Mouse (Mus musculus): ENCODE measurements at regions not wholly inside any gene's neighbourhood (a gene's known extent, or its start where the extent isn't known, plus 50 kb on each side); places are given as distances from the start of the nearest gene placed in this dataset.

DNA sequence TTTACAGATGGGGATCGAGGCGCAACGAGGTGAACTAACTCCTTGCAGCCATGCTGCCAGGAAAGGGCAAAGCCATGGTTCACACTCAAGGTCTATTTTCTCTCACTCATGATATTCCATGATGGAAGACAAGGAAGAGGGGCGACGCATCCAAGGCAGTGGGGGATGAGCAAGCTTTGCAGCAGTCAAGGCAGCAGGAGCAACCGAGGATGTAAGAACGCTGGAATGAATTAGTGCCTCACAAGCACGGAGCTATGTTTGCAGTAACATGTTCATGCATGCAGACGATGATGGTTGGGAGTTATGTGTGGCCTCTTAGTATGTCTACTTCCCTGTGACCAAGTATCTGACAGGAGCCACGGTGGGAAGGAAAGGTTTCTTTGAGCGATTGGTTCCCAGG, 156.8 kb upstream of the Agap1 start:
- 83% methylated on average over 11 of the region's 11 CpGs for WGBS
- Histone ChIP-seq H3K27ac (no peak overlapping the region), H3K4me1 (peaks cover 4% of the 10 kb centered on the region; the same call in 1 of the 2 replicates), H3K36me3 (no peaks in the 10 kb centered on the region), H3K4me3 (replicated peaks) (no peak overlapping the region), H3K9ac (no peak overlapping the region), H3K4me2 (no peak overlapping the region), H3K9me3 (no peaks in the 10 kb centered on the region), H3K27me3 (replicated peaks) (no peaks in the 10 kb centered on the region)
- ATAC-seq (ENCODE audit: insufficient read depth, low FRiP score, low read depth): no peak

DNA sequence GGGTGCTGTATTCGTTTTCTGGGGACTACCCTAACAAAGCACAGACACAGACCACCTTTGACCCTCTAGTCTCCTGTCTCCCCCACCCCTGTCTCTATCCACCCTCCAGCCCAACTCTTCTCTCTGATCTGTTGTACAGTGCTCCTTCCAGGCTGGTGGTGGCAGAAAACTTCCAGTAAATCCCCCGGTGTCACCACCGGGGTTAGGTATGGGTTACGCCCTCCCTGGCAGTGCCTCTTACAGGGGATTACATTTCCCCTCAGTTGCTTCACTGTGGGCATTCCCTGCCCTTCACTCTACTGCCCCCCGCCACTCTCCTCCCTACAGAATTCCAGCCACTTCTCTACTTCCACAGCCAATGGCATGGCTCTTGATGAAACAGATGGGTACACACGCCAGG, 153.5 kb upstream of the Agap1 start:
- Histone ChIP-seq H3K4me3 (replicated peaks) (no peak overlapping the region), H3K9me3 (no peaks in the 10 kb centered on the region), H3K27ac (no peak overlapping the region), H3K27me3 (replicated peaks) (no peaks in the 10 kb centered on the region), H3K9ac (no peak overlapping the region), H3K36me3 (no peaks in the 10 kb centered on the region), H3K4me2 (no peak overlapping the region), H3K4me1 (peaks cover 4% of the 10 kb centered on the region; the same call in 1 of the 2 replicates)
- 89% methylated on average over 6 of the region's 6 CpGs for whole genome bisulfite sequencing
- no peak for ATAC-seq (ENCODE audit: insufficient read depth, low FRiP score, low read depth)

DNA sequence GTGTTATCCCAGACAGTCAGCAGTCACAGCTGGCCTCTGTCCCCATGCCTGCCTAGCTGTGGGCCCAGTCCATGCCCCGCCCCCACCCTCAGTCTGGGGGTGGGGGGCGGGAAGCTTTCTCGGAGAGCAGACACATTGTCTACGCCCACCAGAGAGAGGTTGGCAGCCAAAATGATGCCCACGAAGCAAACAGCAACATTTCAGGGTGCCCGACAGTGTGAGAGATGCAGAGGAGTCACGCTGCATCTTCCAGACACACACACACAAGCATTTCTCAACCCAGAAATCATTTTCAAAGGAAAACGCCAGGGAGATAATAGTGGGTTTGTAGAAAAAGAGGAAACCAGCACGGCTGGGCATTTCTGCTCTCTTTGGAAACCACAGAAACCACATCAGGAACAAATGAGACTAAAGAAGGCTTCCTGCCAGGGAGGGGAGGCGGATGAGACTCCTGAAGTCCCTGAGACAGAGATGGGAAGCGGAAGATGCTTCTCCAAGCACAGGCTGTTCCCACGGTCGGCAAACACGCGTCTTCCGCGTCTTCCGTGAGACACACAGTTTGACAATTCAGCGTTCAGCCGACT, 152.1 kb upstream of the Agap1 start:
- Histone ChIP-seq H3K4me2 (peak overlapping the region; percentile 31), H3K27me3 (replicated peaks) (no peaks in the 10 kb centered on the region)
- 65% methylated on average over 20 of the region's 20 CpGs for WGBS

DNA sequence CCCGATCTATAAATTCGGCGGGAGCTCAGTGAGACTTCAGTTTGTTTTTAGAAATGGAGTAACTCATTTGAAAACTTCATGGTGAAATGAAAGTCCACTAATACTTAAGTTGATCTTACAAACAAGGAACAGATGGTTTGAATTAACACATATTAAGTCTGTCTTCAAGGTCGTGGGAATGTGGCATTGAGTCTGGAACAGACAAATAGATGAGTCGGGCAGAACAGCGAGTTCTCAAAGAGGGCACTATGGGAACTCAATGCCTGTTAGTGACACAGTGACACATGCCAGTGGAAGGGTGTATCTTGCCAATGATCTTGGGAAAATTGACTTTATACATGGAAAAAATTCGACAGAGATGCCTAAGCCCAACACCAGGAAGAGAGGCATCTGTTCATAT, 149.4 kb upstream of the Agap1 start:
- H3K27me3 ChIP-seq (replicated peaks): no peaks in the 10 kb centered on the region
- 59% methylated on average over 7 of the region's 7 CpGs for WGBS
- no peak overlapping the region for H3K9ac ChIP-seq
- H3K4me3 ChIP-seq (replicated peaks): no peak overlapping the region
- no peaks in the 10 kb centered on the region for H3K9me3 ChIP-seq
- 0 out of 2 replicates have a peak, but pooled peaks cover 4% of the 10 kb centered on the region for H3K4me1 ChIP-seq
- H3K27ac ChIP-seq: no peak overlapping the region
- ATAC-seq (ENCODE audit: insufficient read depth, low FRiP score, low read depth): no peak
- no peak overlapping the region for H3K4me2 ChIP-seq
- H3K36me3 ChIP-seq: no peaks in the 10 kb centered on the region

More for the DNA sequence above, 152.1 kb upstream of the Agap1 start:
- peaks cover 4% of the 10 kb centered on the region; the same call in 1 of the 2 replicates for H3K4me1 ChIP-seq
- no peak overlapping the region for H3K4me3 ChIP-seq (replicated peaks)
- no peak for ATAC-seq (ENCODE audit: insufficient read depth, low FRiP score, low read depth)
- H3K9ac ChIP-seq: no peak overlapping the region
- no peaks in the 10 kb centered on the region for H3K36me3 ChIP-seq
- no peaks in the 10 kb centered on the region for H3K9me3 ChIP-seq
- no peak overlapping the region for H3K27ac ChIP-seq

DNA sequence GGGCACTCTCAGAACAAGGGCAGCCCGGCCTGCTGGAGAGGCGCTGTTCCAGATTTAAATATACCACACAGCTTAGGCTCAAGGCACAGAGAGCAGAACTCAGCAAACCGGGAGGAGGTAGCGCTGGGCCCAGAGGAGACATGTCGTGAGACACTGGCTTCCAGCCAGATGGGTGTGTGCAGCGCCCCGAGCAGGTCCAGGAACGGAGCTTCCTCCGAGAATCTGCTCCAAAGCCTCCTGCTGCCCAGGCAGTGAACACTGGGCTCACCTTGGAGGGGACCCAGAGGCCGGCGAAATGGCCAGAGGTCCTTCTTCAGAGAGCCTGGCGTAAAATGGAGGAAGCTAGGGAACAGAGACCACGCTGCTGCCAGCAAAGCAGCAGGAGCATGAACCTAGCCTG, 145.8 kb upstream of the Agap1 start:
- Histone ChIP-seq H3K4me1 (no peaks in the 10 kb centered on the region), H3K4me2 (peak overlapping the region; percentile 6; the same call in 1 of the 2 replicates), H3K36me3 (no peaks in the 10 kb centered on the region), H3K9me3 (no peaks in the 10 kb centered on the region), H3K27me3 (replicated peaks) (no peaks in the 10 kb centered on the region), H3K27ac (no peak overlapping the region), H3K4me3 (replicated peaks) (no peak overlapping the region), H3K9ac (no peak overlapping the region)
- ATAC-seq (ENCODE audit: insufficient read depth, low FRiP score, low read depth): no peak
- WGBS: 50% methylated on average over 13 of the region's 13 CpGs

DNA sequence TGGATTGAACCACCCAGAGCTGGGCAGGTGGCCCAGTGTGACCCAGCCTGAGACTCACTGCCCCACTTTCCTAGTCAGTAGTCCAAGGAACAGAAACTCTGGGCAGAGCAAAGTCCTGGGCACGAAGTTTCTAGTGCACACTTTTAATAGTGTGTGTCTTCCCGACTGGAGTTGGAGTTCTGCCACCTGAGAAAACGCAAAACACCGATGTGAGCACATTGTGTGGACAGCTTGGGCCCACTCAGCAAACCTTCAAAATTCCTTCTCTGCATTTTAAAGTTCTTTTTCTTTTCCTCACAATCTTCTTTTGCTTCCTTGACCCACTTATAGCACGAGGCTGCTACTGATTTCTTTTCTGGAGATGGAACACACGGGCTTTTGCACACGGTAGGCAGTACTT, 141.5 kb upstream of the Agap1 start:
- Histone ChIP-seq H3K4me1 (no peaks in the 10 kb centered on the region), H3K27ac (no peak overlapping the region), H3K4me2 (no peak overlapping the region), H3K36me3 (no peaks in the 10 kb centered on the region), H3K27me3 (replicated peaks) (no peaks in the 10 kb centered on the region), H3K9me3 (no peaks in the 10 kb centered on the region), H3K9ac (no peak overlapping the region), H3K4me3 (replicated peaks) (no peak overlapping the region)
- ATAC-seq (ENCODE audit: insufficient read depth, low FRiP score, low read depth): no peak
- WGBS: 76% methylated on average over 7 of the region's 7 CpGs

DNA sequence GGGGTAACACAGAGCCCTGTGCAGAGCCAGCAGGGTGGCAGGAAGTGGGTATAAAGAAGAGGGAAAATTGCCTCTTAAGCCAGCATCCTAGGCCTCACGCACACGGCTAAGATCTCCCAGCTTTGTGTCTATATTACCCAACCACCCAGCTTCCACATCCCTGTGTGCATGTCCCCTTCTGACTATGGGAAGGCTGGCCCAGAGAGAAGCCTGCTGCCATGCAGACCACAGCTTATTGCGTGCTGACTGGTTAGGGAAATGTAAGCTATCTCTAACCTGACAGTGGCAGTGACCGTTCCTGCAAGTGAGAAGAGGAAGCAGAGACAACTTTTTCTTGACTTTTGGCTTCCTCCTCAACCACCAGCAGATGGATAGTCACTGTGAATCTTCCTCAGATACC, 136.7 kb upstream of the Agap1 start:
- WGBS: 86% methylated on average over 4 of the region's 4 CpGs
- no peaks in the 10 kb centered on the region for H3K9me3 ChIP-seq
- no peaks in the 10 kb centered on the region for H3K4me1 ChIP-seq
- H3K27me3 ChIP-seq (replicated peaks): no peaks in the 10 kb centered on the region
- no peaks in the 10 kb centered on the region for H3K36me3 ChIP-seq
- no peak overlapping the region for H3K9ac ChIP-seq
- H3K4me2 ChIP-seq: no peak overlapping the region
- ATAC-seq (ENCODE audit: insufficient read depth, low FRiP score, low read depth): no peak
- no peak overlapping the region for H3K27ac ChIP-seq
- no peak overlapping the region for H3K4me3 ChIP-seq (replicated peaks)

DNA sequence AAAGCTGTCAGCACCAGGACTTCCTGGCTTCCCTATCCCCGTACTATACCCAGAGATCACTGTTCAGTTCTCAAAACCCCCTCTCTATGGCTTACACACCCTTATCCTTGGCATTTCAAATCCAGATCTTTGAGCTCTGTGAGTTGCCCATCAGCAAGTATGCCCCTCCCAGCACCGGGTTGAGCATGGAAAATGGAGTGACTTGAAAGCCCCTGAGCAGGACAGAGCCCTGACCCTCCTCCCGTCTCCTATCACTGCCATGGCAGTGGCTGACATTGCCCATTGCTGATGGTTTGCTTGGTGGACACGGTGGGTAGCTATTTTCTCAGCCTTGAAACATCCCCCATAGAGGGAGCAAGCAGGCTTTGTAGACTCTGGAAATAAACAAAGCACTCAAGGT, 135.9 kb upstream of the Agap1 start:
- WGBS: 73% methylated on average over 4 of the region's 4 CpGs
- no peaks in the 10 kb centered on the region for H3K9me3 ChIP-seq
- no peaks in the 10 kb centered on the region for H3K36me3 ChIP-seq
- H3K27ac ChIP-seq: no peak overlapping the region
- no peaks in the 10 kb centered on the region for H3K4me1 ChIP-seq
- H3K9ac ChIP-seq: no peak overlapping the region
- H3K4me2 ChIP-seq: no peak overlapping the region
- H3K4me3 ChIP-seq (replicated peaks): no peak overlapping the region
- no peak for ATAC-seq (ENCODE audit: insufficient read depth, low FRiP score, low read depth)
- H3K27me3 ChIP-seq (replicated peaks): no peaks in the 10 kb centered on the region

DNA sequence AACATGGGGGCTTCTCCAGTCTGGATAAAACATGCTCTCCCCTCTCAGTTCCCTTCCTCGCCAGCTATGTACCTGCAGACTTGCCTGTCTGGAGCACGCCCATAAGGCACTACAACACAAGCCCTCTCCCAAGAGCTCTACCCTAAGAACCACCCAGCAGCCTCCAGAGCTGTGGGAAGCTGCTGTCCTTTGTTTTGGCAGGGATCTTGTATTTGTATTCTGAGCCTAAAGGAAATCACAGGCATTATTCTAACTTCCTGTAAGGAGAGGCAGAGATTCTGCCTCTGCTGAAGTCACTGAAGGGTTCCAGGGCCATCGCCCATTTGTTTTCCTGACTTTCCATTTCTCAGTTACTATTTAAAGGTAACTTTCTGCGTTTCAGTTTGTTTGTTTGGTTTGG, 132.0 kb upstream of the Agap1 start:
- WGBS: 57% methylated on average over 4 of the region's 4 CpGs
- Histone ChIP-seq H3K27ac (no peak overlapping the region), H3K4me1 (no peaks in the 10 kb centered on the region), H3K9me3 (no peaks in the 10 kb centered on the region), H3K4me3 (replicated peaks) (no peak overlapping the region), H3K4me2 (no peak overlapping the region), H3K9ac (no peak overlapping the region), H3K36me3 (no peaks in the 10 kb centered on the region), H3K27me3 (replicated peaks) (no peaks in the 10 kb centered on the region)
- ATAC-seq (ENCODE audit: insufficient read depth, low FRiP score, low read depth): no peak

DNA sequence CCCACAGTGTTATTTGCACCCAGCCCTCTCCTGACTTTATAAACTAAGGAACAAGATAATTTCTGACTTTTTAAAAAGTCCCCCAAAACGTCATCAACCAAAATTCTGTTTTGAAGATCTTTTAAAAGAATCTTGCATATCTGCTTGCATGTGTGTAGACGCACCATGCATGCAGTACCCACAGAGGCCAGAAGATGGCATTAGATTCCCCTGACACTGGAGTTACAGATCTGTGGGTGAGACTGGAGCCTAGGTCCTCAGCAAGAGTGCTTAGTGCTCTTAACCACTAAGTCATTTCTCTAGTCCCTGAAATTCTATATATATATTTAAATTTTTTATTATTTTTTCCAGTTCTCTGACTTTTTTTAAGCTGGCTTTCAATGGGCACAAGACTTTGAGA, 131.5 kb upstream of the Agap1 start:
- Histone ChIP-seq H3K9ac (no peak overlapping the region), H3K4me1 (no peaks in the 10 kb centered on the region), H3K27ac (no peak overlapping the region), H3K9me3 (no peaks in the 10 kb centered on the region), H3K36me3 (no peaks in the 10 kb centered on the region), H3K27me3 (replicated peaks) (no peaks in the 10 kb centered on the region), H3K4me2 (no peak overlapping the region), H3K4me3 (replicated peaks) (no peak overlapping the region)
- WGBS: 41% methylated on average over 2 of the region's 2 CpGs
- no peak for ATAC-seq (ENCODE audit: insufficient read depth, low FRiP score, low read depth)

DNA sequence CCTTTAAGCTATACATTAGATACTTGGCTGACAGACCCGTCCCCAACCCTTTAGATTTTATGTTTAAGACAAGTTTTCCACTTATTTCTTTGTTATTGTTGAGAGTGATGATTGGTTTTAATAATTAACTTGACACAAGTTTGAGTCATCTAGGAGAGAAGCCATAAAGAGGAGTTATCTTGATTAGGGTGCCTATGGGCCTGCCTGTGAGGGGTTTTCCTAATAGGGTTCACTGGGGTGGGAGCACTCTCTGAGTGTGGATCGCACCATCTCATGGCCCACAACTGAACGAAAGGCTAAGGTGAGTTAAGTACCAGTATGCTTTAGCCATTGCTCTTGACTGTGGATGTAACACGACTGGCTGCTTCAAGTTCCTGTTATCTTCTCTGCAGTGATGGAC, 123.3 kb upstream of the Agap1 start:
- Histone ChIP-seq H3K9ac (no peak overlapping the region), H3K27me3 (replicated peaks) (no peaks in the 10 kb centered on the region), H3K4me3 (replicated peaks) (no peak overlapping the region), H3K27ac (no peak overlapping the region), H3K4me1 (no peaks in the 10 kb centered on the region), H3K36me3 (no peaks in the 10 kb centered on the region), H3K9me3 (no peaks in the 10 kb centered on the region), H3K4me2 (no peak overlapping the region)
- no peak for ATAC-seq (ENCODE audit: insufficient read depth, low FRiP score, low read depth)
- 82% methylated on average over 4 of the region's 4 CpGs for WGBS

DNA sequence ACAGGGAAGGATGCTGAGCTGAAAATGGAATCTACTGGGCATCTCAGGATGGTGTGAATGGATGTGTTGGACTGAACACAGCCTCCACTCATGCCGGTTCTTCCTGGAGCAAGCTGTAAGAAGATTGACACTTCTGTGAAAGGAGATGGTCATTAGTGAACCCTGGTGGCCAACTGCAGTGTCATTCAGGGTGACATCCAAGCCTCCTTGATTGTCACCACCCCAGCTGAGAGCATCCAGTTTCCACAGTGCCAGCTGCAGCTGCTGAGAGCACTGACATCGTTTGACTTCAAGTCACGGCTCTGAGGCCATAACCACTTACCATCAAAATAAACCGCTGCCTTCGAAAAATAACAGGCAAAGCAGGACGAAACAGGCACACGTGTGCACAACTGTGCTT, 121.9 kb upstream of the Agap1 start:
- WGBS: 69% methylated on average over 7 of the region's 7 CpGs
- Histone ChIP-seq H3K4me3 (replicated peaks) (no peak overlapping the region), H3K4me1 (no peaks in the 10 kb centered on the region), H3K9ac (no peak overlapping the region), H3K27ac (no peak overlapping the region), H3K4me2 (no peak overlapping the region), H3K27me3 (replicated peaks) (no peaks in the 10 kb centered on the region), H3K9me3 (no peaks in the 10 kb centered on the region), H3K36me3 (no peaks in the 10 kb centered on the region)
- ATAC-seq (ENCODE audit: insufficient read depth, low FRiP score, low read depth): no peak

DNA sequence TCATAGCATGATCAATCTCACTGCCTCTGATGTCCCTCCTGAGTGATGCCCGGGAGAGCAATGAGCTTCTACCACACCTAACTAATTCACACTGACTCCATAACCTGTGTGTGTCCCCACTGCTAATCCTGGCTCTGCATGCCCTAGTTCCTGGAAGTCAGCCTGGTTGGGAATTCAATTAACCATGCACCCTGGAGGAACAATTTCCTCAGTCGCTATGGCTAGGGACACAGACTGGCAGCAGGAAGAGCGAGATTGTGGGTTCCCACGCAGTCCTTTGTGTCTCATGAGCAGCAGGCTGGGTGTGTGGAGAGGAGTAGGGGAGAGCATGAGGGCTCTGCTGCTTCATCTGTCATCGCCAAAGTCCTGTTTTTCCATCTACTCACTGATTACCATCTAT, 116.7 kb upstream of the Agap1 start:
- H3K27ac ChIP-seq: no peak overlapping the region
- 78% methylated on average over 5 of the region's 5 CpGs for WGBS
- H3K4me1 ChIP-seq: no peaks in the 10 kb centered on the region
- no peak overlapping the region for H3K9ac ChIP-seq
- H3K4me2 ChIP-seq: no peak overlapping the region
- H3K9me3 ChIP-seq: no peaks in the 10 kb centered on the region
- no peak overlapping the region for H3K4me3 ChIP-seq (replicated peaks)
- H3K27me3 ChIP-seq (replicated peaks): no peaks in the 10 kb centered on the region
- H3K36me3 ChIP-seq: no peaks in the 10 kb centered on the region
- ATAC-seq (ENCODE audit: insufficient read depth, low FRiP score, low read depth): no peak

All from stomach, embryonic 15.5 days (tissue).